Mouse (Mus musculus): Measurements from ENCODE around the gene Gimap7.

The Gimap7 gene

DNA sequence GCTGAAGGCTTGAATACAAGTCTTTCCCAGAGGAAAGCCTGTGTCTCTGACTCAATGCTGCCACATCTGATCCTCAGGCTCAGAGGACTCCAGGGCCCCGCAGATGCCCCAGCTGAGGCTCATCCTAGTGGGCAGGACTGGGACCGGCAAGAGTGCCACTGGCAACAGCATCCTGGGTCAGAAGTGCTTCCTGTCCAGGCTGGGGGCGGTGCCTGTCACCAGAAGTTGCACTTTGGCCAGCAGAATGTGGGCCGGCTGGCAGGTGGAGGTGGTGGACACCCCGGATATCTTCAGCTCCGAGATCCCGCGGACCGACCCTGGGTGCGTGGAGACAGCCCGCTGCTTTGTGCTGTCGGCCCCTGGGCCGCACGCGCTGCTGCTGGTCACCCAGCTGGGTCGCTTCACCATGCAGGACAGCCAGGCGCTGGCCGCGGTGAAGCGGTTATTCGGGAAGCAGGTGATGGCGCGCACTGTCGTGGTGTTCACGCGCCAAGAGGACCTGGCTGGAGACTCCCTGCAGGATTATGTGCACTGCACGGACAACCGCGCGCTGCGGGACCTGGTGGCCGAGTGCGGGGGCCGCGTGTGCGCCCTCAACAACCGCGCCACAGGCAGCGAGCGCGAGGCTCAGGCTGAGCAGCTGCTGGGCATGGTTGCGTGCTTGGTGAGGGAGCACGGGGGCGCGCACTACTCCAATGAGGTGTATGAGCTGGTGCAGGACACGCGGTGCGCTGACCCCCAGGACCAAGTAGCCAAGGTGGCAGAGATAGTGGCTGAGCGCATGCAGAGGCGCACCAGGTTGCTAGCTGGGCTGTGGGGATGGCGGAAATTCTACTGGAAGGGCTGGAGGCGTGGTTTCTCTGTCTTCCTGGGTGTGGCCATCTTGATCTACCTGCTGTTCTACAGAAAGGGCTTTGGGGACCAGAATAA is 24.3 kb downstream of the Gimap7 start:
- DNase-seq: peak; percentile 88 to 95

DNA sequence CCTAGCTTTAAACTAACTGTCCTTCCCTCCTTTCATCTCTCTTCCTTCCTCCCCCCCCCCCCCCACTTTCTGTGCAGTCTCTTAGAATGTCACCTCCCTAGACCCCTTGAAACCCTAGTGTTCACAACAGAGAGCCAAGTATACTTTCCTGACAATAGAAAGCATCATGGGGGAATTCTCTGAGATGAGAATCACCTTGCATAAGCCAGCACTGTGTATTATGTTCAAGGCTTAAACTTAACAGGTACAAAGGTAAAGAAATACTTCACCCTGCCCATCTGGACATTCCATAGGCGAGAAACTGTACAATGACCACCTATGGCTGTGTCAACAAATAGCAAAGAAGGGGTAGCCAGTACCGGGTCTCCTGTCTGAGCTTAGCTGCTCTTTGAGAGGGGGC is 27.1 kb downstream of the Gimap7 start:
- DNase-seq: no peak

DNA sequence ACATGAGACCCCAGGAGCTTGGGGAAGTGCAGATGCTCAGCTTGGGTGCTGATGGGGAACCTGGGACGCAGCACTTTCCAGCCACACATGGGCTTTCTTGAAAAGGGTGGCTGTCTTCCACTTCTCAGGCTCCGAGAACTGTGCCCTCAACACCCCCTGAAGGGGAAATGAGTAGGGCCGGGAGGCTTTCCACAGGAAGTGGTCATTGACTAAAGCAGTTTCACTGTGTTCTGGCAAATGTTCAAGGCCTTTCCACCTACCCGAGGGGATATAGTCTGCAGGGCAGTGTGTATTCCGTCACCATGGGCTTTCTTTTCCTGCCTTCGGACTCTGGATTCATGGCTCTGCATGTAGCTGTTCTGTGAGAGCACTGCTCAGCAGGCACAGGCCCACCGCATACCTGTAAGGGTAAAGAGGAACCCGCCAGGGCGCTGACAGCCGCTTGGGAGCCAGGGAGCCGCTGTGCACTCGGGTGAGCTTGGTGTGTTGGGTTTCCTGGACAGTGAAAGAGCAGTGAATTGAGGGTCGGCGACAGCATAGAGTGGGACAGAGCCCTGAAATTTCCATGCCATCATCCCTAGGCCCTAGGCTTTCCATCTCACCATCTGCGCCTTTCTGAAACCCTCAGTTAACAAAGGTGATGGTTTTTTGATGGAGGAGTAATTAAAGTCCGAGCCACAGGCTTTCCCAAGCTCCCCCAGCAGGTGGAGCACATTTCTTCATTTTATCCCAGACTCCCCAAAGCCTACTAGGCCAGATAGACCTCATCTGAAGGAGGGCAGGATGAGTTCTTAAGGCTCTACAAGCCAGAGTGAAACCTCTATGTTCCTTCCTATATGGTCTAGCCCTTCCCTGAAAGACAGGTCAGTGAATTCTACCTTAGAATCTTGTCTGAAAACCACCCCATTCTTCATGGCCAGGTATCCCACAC is 27.8 kb downstream of the Gimap7 start, which contains the start of gene Gimap5:
TSS of gene Gimap5 (plus strand) at position 239 of the 931 bp plus-strand sequence.
- peak; percentile 71 to 82 for DNase-seq

DNA sequence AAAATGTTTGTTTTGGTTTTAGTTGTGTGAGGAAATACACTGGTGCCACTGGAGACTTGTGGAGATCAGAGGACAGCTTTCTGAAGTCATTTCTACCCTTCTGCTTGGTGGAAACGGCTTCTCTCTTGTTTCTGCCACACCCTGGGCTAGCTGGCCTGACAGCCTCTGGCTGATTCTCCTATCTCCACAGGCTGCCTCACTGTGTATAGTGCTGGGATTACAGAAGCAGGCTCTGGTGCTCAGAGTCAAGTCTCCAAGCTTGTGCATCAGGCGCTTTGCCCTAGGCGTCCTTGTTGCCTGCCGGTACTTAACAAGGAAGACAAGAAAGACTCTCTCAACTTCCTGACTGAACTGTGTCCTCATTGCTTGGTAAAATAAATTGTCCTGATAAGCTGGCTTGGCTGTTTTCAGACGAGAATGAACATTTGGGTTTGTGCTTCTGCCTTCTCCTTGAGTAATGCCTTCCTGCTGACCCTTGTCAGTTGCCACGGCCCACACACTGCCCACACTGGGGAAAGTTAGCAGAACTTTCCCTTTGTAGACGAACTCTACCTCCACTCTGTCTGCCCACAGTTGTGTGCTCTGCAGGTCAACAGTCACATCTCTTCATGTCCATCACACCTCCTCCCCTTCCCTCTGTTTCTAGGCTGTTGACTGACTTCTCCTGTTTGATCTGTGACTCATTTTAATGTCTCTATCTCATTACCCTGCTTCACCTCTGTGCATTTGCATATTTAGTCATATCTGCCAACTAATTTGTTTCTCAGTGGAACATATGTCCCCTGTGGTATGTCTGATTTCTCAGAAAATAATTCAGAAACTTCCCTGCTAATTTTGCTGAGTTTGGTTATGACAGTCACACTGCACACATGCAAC is 28.9 kb downstream of the Gimap7 start:
- peak; percentile 29 to 53 for DNase-seq

DNA sequence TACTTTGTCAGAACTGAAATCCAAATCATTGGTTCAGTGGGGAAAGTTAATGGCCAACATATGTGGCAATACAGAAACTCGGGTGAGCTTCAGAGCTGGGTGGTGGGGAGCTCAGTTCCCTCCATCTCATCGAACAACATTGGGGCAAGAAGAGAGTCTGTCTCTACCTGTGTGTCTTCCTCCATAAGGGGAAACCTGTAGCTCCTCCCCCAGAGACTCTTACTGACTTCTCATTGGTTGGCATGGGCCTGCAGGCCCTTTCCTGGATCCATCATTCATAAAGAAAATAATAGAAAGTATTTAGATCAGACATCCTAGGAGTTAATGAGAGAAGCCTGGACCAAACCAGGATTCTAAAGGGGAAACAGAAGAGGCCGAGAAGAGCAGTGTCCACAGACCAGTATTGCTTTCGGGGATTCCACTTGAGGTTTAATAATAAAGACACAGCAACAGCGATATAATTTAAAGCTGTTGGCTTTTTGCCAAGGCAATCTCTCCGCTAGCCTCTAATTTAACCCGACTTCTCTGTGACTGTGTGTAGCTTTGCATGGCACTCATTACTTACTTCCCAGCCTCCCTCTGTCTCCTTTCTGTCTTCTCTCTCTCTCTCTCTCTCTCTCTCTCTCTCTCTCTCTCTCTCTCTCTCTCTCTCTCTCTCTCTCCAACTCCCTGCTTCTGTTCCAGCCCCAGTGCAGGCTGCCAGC is 45.3 kb downstream of the Gimap7 start:
- no peak for DNase-seq

DNA sequence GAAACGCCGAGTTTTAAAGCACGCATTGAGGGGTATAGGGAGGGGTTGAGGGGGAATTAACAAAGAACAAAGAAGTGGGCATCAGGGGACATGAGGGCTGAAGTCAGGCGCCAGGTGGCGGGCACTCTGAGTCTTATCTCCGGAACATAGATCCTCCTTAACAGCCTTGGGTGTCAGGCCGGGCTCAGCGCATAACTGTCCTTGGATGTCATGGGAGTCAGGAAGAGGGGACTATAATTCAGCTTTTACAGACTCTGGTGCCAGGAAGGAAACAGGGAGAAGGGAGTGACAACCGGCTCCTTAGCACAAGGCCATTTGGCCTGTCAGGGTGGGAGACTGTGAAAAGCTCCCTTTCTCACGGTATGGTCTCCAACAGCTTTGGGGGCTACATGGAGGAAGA is 46.1 kb downstream of the Gimap7 start:
- no peak for DNase-seq

DNA sequence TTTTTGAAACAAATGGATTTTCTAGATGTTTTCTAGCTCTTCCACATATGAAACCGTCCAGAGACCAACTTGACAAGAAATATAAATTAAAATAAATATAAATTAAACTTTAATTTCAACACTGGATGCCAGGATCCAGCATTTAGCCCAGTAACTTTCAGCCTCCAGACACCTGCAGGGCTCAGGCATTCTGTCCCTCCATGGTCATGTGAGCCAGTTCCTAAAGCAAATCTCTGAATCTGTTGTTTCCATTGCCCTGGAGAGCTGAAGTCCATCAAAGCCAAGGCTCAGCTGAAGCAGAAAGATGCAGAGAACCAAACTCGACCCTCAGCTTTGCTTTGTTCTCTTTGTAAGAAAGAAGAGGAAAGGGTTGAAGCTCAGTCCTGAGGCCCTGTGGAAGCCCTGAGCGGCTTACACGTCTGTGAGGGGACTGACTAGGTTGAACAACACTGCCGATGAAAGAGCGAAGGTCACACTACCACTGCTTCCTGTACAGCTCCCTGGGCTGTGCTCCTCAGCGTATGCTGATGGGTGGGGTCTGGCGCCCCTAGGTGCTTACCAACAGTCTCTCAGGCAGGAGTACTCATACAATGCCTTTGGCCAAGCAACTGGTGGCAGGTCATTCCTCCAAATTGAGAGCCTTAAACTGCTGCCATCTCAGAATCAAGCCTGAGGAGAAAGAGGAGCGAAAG is 49.9 kb downstream of the Gimap7 start:
- no peak for DNase-seq

DNA sequence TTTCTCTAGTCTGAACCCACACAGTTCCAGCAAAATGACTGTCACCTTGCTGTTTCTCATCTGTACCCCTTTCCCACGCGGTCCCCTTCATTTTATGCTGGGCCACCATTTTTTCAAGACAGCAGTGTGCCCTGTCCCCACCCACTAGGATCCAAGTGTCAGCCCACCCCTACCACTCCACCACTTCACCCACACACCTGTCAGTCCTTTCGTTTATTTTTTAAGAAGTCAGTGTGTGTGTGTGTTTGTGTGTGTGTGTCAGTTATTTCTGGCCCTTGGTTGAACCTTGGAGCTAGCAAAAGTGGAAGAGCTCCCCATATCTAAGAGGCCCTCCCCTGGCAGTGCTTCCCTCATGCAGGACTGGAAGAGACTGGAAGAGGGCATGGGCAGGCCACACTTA is 50.5 kb downstream of the Gimap7 start:
- no peak for DNase-seq

DNA sequence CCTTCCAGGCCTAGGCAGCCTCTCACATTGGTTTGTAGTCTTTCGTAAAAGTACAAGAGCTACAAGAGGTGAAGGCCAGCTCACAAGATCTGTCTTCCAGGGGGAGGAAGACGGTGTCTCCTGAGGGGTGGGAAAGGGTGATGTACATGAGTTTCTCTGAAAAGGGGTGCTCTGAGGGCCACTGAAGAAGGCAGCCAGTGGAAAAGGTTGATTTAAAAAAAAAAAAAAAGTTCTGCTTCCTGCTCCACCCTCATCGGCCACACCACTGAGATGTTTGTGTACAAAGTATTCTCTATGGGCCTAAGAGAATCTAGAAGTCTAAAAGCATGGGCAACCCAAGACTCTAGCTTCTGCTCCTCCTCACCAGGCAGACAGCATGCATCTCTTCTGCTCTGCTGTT is 52.3 kb downstream of the Gimap7 start, which contains the start of gene Gimap3:
TSS of gene Gimap3 (minus strand) at position 156 of the 400 bp plus-strand sequence.
- DNase-seq: no peak

DNA sequence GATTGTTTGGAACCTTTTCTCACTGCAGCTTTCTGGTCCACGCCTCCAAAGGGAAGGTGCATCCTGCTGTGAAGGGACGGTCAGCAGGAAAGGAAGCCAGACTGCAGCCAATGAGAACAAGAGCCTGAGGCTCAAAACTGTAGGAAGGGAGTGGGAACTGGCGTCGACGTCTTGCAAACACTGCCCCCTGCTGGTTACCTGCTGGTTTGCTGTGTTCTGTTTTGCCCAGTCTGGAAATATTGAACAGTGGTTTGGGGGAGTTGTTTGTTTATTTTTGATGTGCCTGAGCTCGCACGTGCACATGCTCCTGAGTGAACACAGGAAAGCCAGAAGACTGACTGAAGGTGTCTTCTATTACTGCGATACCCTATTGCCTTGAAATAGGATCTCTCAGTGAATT is 53.6 kb downstream of the Gimap7 start:
- DNase-seq: peak; percentile 90 to 94
